Mouse (Mus musculus) naive thymus-derived CD4-positive, alpha-beta T cell, adult 2 months (primary cell): Measurements from ENCODE around the gene Coro2a.

Experiments used
- DNase-seq: peaks from one replicate; pipeline ENCODE4 v3.0.0-alpha.2; 2011; ENCODE audit warnings: low read depth

The Coro2a gene

GRCm38 (mm10) chr4:46613618-46614017, 11.6 kb upstream of the Coro2a start:
- DNase-seq, result no peak

GRCm38 (mm10) chr4:46611181-46611580, 9.2 kb upstream of the Coro2a start:
- peak; percentile 94 for DNase-seq

GRCm38 (mm10) chr4:46607601-46608000, 5.6 kb upstream of the Coro2a start:
- DNase-seq, result no peak

- DNase-seq, result no peak
Measured at GRCm38 (mm10) chr4:46605451-46605850, 3.4 kb upstream of the Coro2a start.

GRCm38 (mm10) chr4:46602704-46603103, 702 bp upstream of the Coro2a start:
- no peak for DNase-seq

- DNase-seq, result peak; percentile 47
Measured at GRCm38 (mm10) chr4:46601258-46601843, 651 bp downstream of the Coro2a start.

- DNase-seq, result peak; percentile 47
Measured at GRCm38 (mm10) chr4:46600473-46601257, 1.3 kb downstream of the Coro2a start.

- peak; percentile 31 for DNase-seq
Measured at GRCm38 (mm10) chr4:46599609-46600008, 2.4 kb downstream of the Coro2a start.

GRCm38 (mm10) chr4:46598981-46599380, 3.0 kb downstream of the Coro2a start:
- no peak for DNase-seq

- peak; percentile 26 for DNase-seq
Measured at GRCm38 (mm10) chr4:46598111-46598510, 3.9 kb downstream of the Coro2a start.

- peak; percentile 27 for DNase-seq
Measured at GRCm38 (mm10) chr4:46597286-46597961, 4.6 kb downstream of the Coro2a start.

GRCm38 (mm10) chr4:46596398-46596797, 5.6 kb downstream of the Coro2a start:
- no peak for DNase-seq

GRCm38 (mm10) chr4:46594131-46594530, 7.9 kb downstream of the Coro2a start:
- DNase-seq, result no peak

GRCm38 (mm10) chr4:46593472-46593871, 8.5 kb downstream of the Coro2a start:
- DNase-seq, result no peak

GRCm38 (mm10) chr4:46591833-46592520, 10.0 kb downstream of the Coro2a start:
- no peak for DNase-seq

GRCm38 (mm10) chr4:46590810-46591209, 11.2 kb downstream of the Coro2a start:
- DNase-seq, result no peak

- no peak for DNase-seq
Measured at GRCm38 (mm10) chr4:46589946-46590684, 11.9 kb downstream of the Coro2a start.

- DNase-seq, result no peak
Measured at GRCm38 (mm10) chr4:46589151-46589550, 12.9 kb downstream of the Coro2a start.

- no peak for DNase-seq
Measured at GRCm38 (mm10) chr4:46586473-46586872, 15.5 kb downstream of the Coro2a start.

GRCm38 (mm10) chr4:46585811-46586190, 16.2 kb downstream of the Coro2a start:
- no peak for DNase-seq

GRCm38 (mm10) chr4:46585041-46585810, 16.8 kb downstream of the Coro2a start:
- DNase-seq, result no peak
